ENCODE assay signal across 21 mouse cellular contexts in genomic region chr9:83299623-83300022, GRCm38 (mm10).
"Had no signal": no experiment of that assay in that cellular context is flagged by ENCODE, and none has a peak within 500 bp of the region (broad histone marks: within the 10 kb centered on the region; RNA-seq: fewer than 3 reads in every experiment).

No protein-coding gene starts in this region.

- H3K36me3 ChIP-seq: liver, embryonic 13.5 days; liver, embryonic 15.5 days; neural tube, embryonic 13.5 days; neural tube, embryonic 15.5 days had no signal

- H3K9me3 ChIP-seq: liver, embryonic 13.5 days; liver, embryonic 15.5 days; megakaryocyte, embryonic 14.5 days; neural tube, embryonic 13.5 days; neural tube, embryonic 15.5 days had no signal

- H3K4me1 ChIP-seq: liver, embryonic 13.5 days; liver, embryonic 15.5 days; megakaryocyte, embryonic 14.5 days; neural tube, embryonic 15.5 days had no signal

- H3K4me3 ChIP-seq: liver, embryonic 13.5 days; liver, embryonic 15.5 days; megakaryocyte, embryonic 14.5 days; myocyte; neural tube, embryonic 13.5 days; neural tube, embryonic 15.5 days had no signal

- H3K27ac ChIP-seq: liver, embryonic 13.5 days; liver, embryonic 15.5 days; macrophage; neural tube, embryonic 13.5 days; neural tube, embryonic 15.5 days had no signal

- DNase-seq: liver, embryonic 13.5 days; lung, adult 18-20 months; lung, embryonic 14.5 days; lung, postnatal 14 days; lung, postnatal 36 days; midbrain, embryonic 14.5 days; right cerebral cortex, adult 18-20 months; right cerebral cortex, postnatal 25 days; right cerebral cortex, postnatal 4 days; spleen, adult 18-20 months; thymus, adult 18-20 months; thymus, postnatal 14 days; thymus, postnatal 36 days had no signal

- H3K4me2 ChIP-seq: liver, embryonic 13.5 days; liver, embryonic 15.5 days; lung, embryonic 14.5 days; midbrain, embryonic 11.5 days; neural tube, embryonic 13.5 days; neural tube, embryonic 15.5 days had no signal

- ATAC-seq: midbrain, embryonic 16.5 days had no signal

- H3K9ac ChIP-seq: liver, embryonic 13.5 days; liver, embryonic 15.5 days; lung, embryonic 14.5 days; neural tube, embryonic 13.5 days; neural tube, embryonic 15.5 days had no signal

- H3K27me3 ChIP-seq: liver, embryonic 13.5 days; liver, embryonic 15.5 days; neural tube, embryonic 13.5 days; neural tube, embryonic 15.5 days had no signal
